Mouse (Mus musculus) embryonic fibroblast, embryonic 13.5 days (primary cell): ENCODE results near the gene B4gat1.

Source experiments
- CTCF ChIP-seq: IDR thresholded peaks from 2 replicates; pipeline ENCODE4 v1.5.1; 2011; ENCODE audit warnings: mild to moderate bottlenecking, control low read depth, low read length, moderate library complexity, borderline replicate concordance; ENCODE audit not compliant: insufficient read depth
- POLR2A ChIP-seq: IDR thresholded peaks from 2 replicates; pipeline ENCODE4 v1.6.1; 2011; ENCODE audit warnings: low read depth, mild to moderate bottlenecking, control low read depth, low read length, moderate library complexity

DNA sequence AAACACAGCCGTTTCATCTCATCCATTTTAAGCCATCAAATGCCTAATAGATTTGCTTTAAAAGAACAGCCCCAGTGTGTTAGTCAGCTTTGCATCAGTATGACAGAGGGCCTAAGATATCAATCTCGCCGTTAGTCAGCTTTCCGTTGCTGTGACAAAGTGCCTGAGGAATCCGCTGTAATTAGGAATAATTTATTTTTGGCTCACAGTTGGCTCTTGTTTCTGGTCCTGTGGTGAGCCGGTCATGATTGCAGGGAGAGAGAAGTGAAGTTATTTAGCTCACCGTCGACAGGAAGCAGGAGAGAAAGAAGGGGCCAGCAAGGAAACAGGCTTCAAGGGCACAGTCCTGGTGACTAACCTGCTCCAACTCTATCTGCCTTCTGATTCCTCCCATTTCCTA, 25.5 kb upstream of the B4gat1 start:
- TF ChIP-seq CTCF (no peak), POLR2A (no peak)
